Comparison of ENCODE assay signal across 19 mouse cellular contexts in genomic region chr1:60669664-60670063, GRCm38 (mm10). TPM values are rescaled to one million over a fixed set of nuclear protein-coding genes. Genes with fewer than 3 reads are reported as not detected.
DNase-seq lines count a peak whose midpoint lies in the region; ATAC-seq and TF ChIP-seq lines count a peak whose summit lies in the region.
"Had no signal": no experiment of that assay in that cellular context is flagged by ENCODE, and none has a peak within 500 bp of the region (broad histone marks: within the 10 kb centered on the region; RNA-seq: fewer than 3 reads in every experiment).

No protein-coding gene starts in this region.

- H3K27me3 ChIP-seq in intestine, postnatal 0 days (replicated peaks; ENCODE audit: control insufficient read depth, insufficient read depth, low read length): no peaks in the 10 kb centered on the region
- H3K27me3 ChIP-seq in intestine, embryonic 16.5 days (replicated peaks; ENCODE audit: control insufficient read depth, insufficient read depth, low read length): no peaks in the 10 kb centered on the region
- no peaks in the 10 kb centered on the region for H3K27me3 ChIP-seq in small intestine, adult 2 months (ENCODE audit: control insufficient read depth, insufficient read depth, low read length)
- H3K27me3 ChIP-seq: CH12.LX; embryonic facial prominence, embryonic 13.5 days; forebrain, embryonic 12.5 days; heart, embryonic 13.5 days had no signal

- peak; percentile 82 for DNase-seq in heart, adult 11 months
- DNase-seq in heart, adult 9 months (ENCODE audit: low spot score in 2 of 2): no peak
- no peak for DNase-seq in B cell, adult 2 months
- DNase-seq: cerebellum, adult 18-20 months; cerebellum, adult 9-11 months; cerebellum, postnatal 36 days had no signal

- H3K9ac ChIP-seq in intestine, postnatal 0 days (ENCODE audit: low read depth, low read length): no peak overlapping the region
- no peak overlapping the region for H3K9ac ChIP-seq in intestine, embryonic 16.5 days (ENCODE audit: low read depth, low read length)
- H3K9ac ChIP-seq: embryonic facial prominence, embryonic 13.5 days; forebrain, embryonic 12.5 days; heart, embryonic 13.5 days; hindbrain, embryonic 14.5 days had no signal

- H3K9me3 ChIP-seq in intestine, postnatal 0 days (ENCODE audit: control insufficient read depth): no peaks in the 10 kb centered on the region
- no peaks in the 10 kb centered on the region for H3K9me3 ChIP-seq in intestine, embryonic 16.5 days (ENCODE audit: control insufficient read depth, low read length)
- H3K9me3 ChIP-seq: embryonic facial prominence, embryonic 13.5 days; forebrain, embryonic 12.5 days; heart, embryonic 13.5 days; hindbrain, embryonic 10.5 days had no signal

- TF ChIP-seq POLR2A in small intestine, adult 2 months (IDR thresholded peaks at IDR 0.05; ENCODE audit: low read depth, low read length): no peak

- no peaks in the 10 kb centered on the region for H3K4me1 ChIP-seq in intestine, postnatal 0 days (replicated peaks; ENCODE audit: control insufficient read depth, insufficient read depth, low read length)
- H3K4me1 ChIP-seq in intestine, embryonic 16.5 days (ENCODE audit: control insufficient read depth, insufficient read depth, low read length): 0 out of 2 replicates have a peak, but pooled peaks cover 6% of the 10 kb centered on the region
- H3K4me1 ChIP-seq in brown adipose tissue, adult 24 weeks (ENCODE audit: control insufficient read depth, insufficient read depth, insufficient read length, low read length): peaks cover 10% of the 10 kb centered on the region
- H3K4me1 ChIP-seq in small intestine, adult 2 months (ENCODE audit: control insufficient read depth, insufficient read depth, insufficient read length, low read length): peaks cover 6% of the 10 kb centered on the region; the same call in 1 of the 2 replicates

- TF ChIP-seq CTCF in intestine, postnatal 0 days (IDR thresholded peaks at IDR 0.05; ENCODE audit: low read depth): peak; percentile 47
- no peak for TF ChIP-seq CTCF in small intestine, adult 2 months (IDR thresholded peaks at IDR 0.05; ENCODE audit: extremely low read depth, insufficient read length, insufficient replicate concordance, low read depth, low read length)

- H3K4me2 ChIP-seq in intestine, postnatal 0 days (replicated peaks; ENCODE audit: low read depth): peak overlapping the region; percentile 40; the same call in 1 of the 2 replicates
- H3K4me2 ChIP-seq in intestine, embryonic 16.5 days (ENCODE audit: low read depth, low read length): no peak overlapping the region
- H3K4me2 ChIP-seq: embryonic facial prominence, embryonic 13.5 days; forebrain, embryonic 12.5 days; heart, embryonic 13.5 days; hindbrain, embryonic 14.5 days had no signal

- peak overlapping the region; percentile 52 for H3K27ac ChIP-seq in intestine, postnatal 0 days (ENCODE audit: low read depth, low read length)
- no peak overlapping the region for H3K27ac ChIP-seq in intestine, embryonic 16.5 days (ENCODE audit: low read length)
- H3K27ac ChIP-seq in brown adipose tissue, adult 24 weeks (replicated peaks; ENCODE audit: low read depth, low read length): peak overlapping the region; percentile 77
- peak overlapping the region; percentile 93 for H3K27ac ChIP-seq in small intestine, adult 2 months (ENCODE audit: insufficient read depth, low read depth, low read length)
- H3K27ac ChIP-seq: embryonic facial prominence, embryonic 13.5 days; forebrain, embryonic 12.5 days; heart, embryonic 13.5 days; hindbrain, embryonic 10.5 days; hindbrain, embryonic 14.5 days had no signal

- no peaks in the 10 kb centered on the region for H3K36me3 ChIP-seq in intestine, postnatal 0 days (ENCODE audit: control insufficient read depth, insufficient read depth)
- no peaks in the 10 kb centered on the region for H3K36me3 ChIP-seq in intestine, embryonic 16.5 days (ENCODE audit: control insufficient read depth, insufficient read depth, low read length)
- no peaks in the 10 kb centered on the region for H3K36me3 ChIP-seq in small intestine, adult 2 months (ENCODE audit: control insufficient read depth, insufficient read depth, low read length)
- H3K36me3 ChIP-seq: embryonic facial prominence, embryonic 13.5 days; forebrain, embryonic 12.5 days; heart, embryonic 13.5 days; hindbrain, embryonic 10.5 days had no signal

- no peak for ATAC-seq in intestine, postnatal 0 days
- ATAC-seq in intestine, embryonic 16.5 days: no peak
- ATAC-seq: activated CD4-positive, CD25-positive, alpha-beta regulatory T cell, adult 4 months; forebrain, embryonic 16.5 days; Patski had no signal

- 62% methylated on average over 2 of the region's 2 CpGs for WGBS in intestine, postnatal 0 days
- 88% methylated on average over 2 of the region's 2 CpGs for WGBS in intestine, embryonic 16.5 days
- 64% methylated on average over 2 of the region's 2 CpGs for WGBS in small intestine, adult 2 months

- H3K4me3 ChIP-seq in intestine, postnatal 0 days (ENCODE audit: low read depth, low read length): no peak overlapping the region
- H3K4me3 ChIP-seq in intestine, embryonic 16.5 days (ENCODE audit: low read length): no peak overlapping the region
- no peak overlapping the region for H3K4me3 ChIP-seq in brown adipose tissue, adult 24 weeks (ENCODE audit: insufficient read depth, low read depth, low read length)
- H3K4me3 ChIP-seq in small intestine, adult 2 months (ENCODE audit: low read depth, low read length): no peak overlapping the region
- H3K4me3 ChIP-seq: embryonic facial prominence, embryonic 13.5 days; forebrain, embryonic 12.5 days; heart, embryonic 13.5 days; hindbrain, embryonic 10.5 days had no signal

RNA-seq across cellular contexts. Expression of gene Cd28, which starts 46.9 kb away (rescaled TPM):
- polyA plus RNA-seq in intestine, postnatal 0 days (2015; fragmentation: Nextera tagmentation; extraction: Ambion mirVana): 0.13 and 0.14 TPM in 2 replicates
- polyA plus RNA-seq in intestine, embryonic 16.5 days (2015; fragmentation: Nextera tagmentation; extraction: Ambion mirVana): 0.07 and 0.33 TPM in 2 replicates
- polyA plus RNA-seq in brown adipose tissue, adult 24 weeks (2012; ENCODE audit: insufficient read depth, insufficient read length, missing spikeins): not detected in 2 replicates
- 0.14 and 0.65 TPM in 2 replicates for polyA plus RNA-seq in small intestine, adult 2 months (2012; rRNA removed)
- polyA plus RNA-seq: Patski had no signal
